Mouse (Mus musculus) megakaryocyte, embryonic 14.5 days (primary cell): ENCODE data around the gene Ak6. TPM values are rescaled to one million over a fixed set of nuclear protein-coding genes. Genes with fewer than 3 reads are reported as not detected.
A peak's percentile ranks its signal among the peaks of the same experiment; 100 is the strongest.

ENCODE experiments used
- H3K27me3 ChIP-seq: replicated peaks from 2 replicates; pipeline ENCODE3; 2012; ENCODE audit warnings: inconsistent platforms
- H3K36me3 ChIP-seq: replicated peaks from 2 replicates; pipeline ENCODE3; 2012; ENCODE audit warnings: low read length, inconsistent platforms, mixed read lengths
- H3K4me1 ChIP-seq: 2 replicates; pipeline ENCODE4 v1.6.1; 2012; ENCODE audit warnings: inconsistent platforms
- H3K4me3 ChIP-seq: replicated peaks from 2 replicates; pipeline ENCODE3; 2012; ENCODE audit warnings: moderate library complexity, mild to moderate bottlenecking, inconsistent platforms
- H3K9me3 ChIP-seq: 2 replicates; pipeline ENCODE4 v1.6.1; 2012; ENCODE audit warnings: inconsistent platforms
- FLI1 ChIP-seq: IDR thresholded peaks from 2 replicates; pipeline ENCODE4 v1.6.1; 2012; ENCODE audit warnings: low read length, inconsistent platforms, mixed read lengths
- GATA1 ChIP-seq: IDR thresholded peaks from 3 replicates; pipeline ENCODE4 v1.6.1; 2012; ENCODE audit warnings: mixed read lengths, low read length, inconsistent platforms, borderline replicate concordance
- polyA plus RNA-seq: library from polyadenylated mRNA; stranded (reverse); fragments of >175 nt; gene quantifications from 2 replicates; pipeline ENCODE4 v1.2.3, GENCODE M21; 2012; ENCODE audit warnings: low replicate concordance; ENCODE audit not compliant: insufficient read depth

The Ak6 gene
- polyA plus RNA-seq = 1.8 and 21.1 TPM in 2 replicates

- Histone ChIP-seq H3K27me3 (no peaks in the 10 kb centered on the region), H3K4me1 (peaks cover 17% of the 10 kb centered on the region), H3K4me3 (peak within 1 kb of the TSS; percentile 100), H3K36me3 (peaks cover 39% of the 10 kb centered on the region), H3K9me3 (no peaks in the 10 kb centered on the region)
- TF ChIP-seq GATA1 (no peak), FLI1 (0 out of 2 replicates have a peak, but pooled peaks have one; percentile 6)
Measured at GRCm38 (mm10) chr13:100650550-100651438, at the start of gene Ak6, which contains the start of gene Rad17. Gene Ak6, plus strand, starts transcription at chr13:100650979. Gene Rad17, minus strand, starts transcription at chr13:100651051.

GRCm38 (mm10) chr13:100601034-100601433, 49.7 kb upstream of the Ak6 start:
- no peaks in the 10 kb centered on the region for H3K36me3 ChIP-seq
- H3K9me3 ChIP-seq = no peaks in the 10 kb centered on the region
- no peaks in the 10 kb centered on the region for H3K4me1 ChIP-seq
- TF ChIP-seq GATA1 = no peak
- no peak for TF ChIP-seq FLI1
- H3K4me3 ChIP-seq = no peak overlapping the region
- no peaks in the 10 kb centered on the region for H3K27me3 ChIP-seq

- Histone ChIP-seq H3K4me3 (no peak overlapping the region), H3K9me3 (no peaks in the 10 kb centered on the region), H3K4me1 (no peaks in the 10 kb centered on the region), H3K36me3 (no peaks in the 10 kb centered on the region), H3K27me3 (no peaks in the 10 kb centered on the region)
- no peak for TF ChIP-seq FLI1
- no peak for TF ChIP-seq GATA1
Measured at GRCm38 (mm10) chr13:100602239-100602902, 48.4 kb upstream of the Ak6 start.

- H3K4me3 ChIP-seq = no peak overlapping the region
- no peaks in the 10 kb centered on the region for H3K27me3 ChIP-seq
- peaks cover 6% of the 10 kb centered on the region for H3K36me3 ChIP-seq
- H3K9me3 ChIP-seq = peaks cover 8% of the 10 kb centered on the region
- no peaks in the 10 kb centered on the region for H3K4me1 ChIP-seq
- no peak for TF ChIP-seq GATA1
- TF ChIP-seq FLI1 = no peak
Measured at GRCm38 (mm10) chr13:100603031-100603737, 47.6 kb upstream of the Ak6 start.

GRCm38 (mm10) chr13:100603738-100604095, 47.1 kb upstream of the Ak6 start:
- TF ChIP-seq GATA1 (no peak), FLI1 (no peak)
- peaks cover 8% of the 10 kb centered on the region for H3K9me3 ChIP-seq
- no peaks in the 10 kb centered on the region for H3K4me1 ChIP-seq
- peaks cover 6% of the 10 kb centered on the region for H3K36me3 ChIP-seq
- H3K27me3 ChIP-seq = no peaks in the 10 kb centered on the region
- no peak overlapping the region for H3K4me3 ChIP-seq

GRCm38 (mm10) chr13:100605845-100606244, 44.9 kb upstream of the Ak6 start:
- no peak overlapping the region for H3K4me3 ChIP-seq
- H3K27me3 ChIP-seq = no peaks in the 10 kb centered on the region
- H3K4me1 ChIP-seq = no peaks in the 10 kb centered on the region
- peaks cover 8% of the 10 kb centered on the region for H3K9me3 ChIP-seq
- no peak for TF ChIP-seq GATA1
- no peak for TF ChIP-seq FLI1
- peaks cover 6% of the 10 kb centered on the region for H3K36me3 ChIP-seq

GRCm38 (mm10) chr13:100607756-100608155, 43.0 kb upstream of the Ak6 start:
- Histone ChIP-seq H3K4me1 (peaks cover 4% of the 10 kb centered on the region; the same call in 1 of the 2 replicates), H3K36me3 (peaks cover 17% of the 10 kb centered on the region), H3K4me3 (no peak overlapping the region), H3K9me3 (peaks cover 8% of the 10 kb centered on the region), H3K27me3 (no peaks in the 10 kb centered on the region)
- TF ChIP-seq FLI1 (no peak), GATA1 (no peak)

- TF ChIP-seq GATA1 (no peak), FLI1 (no peak)
- Histone ChIP-seq H3K27me3 (no peaks in the 10 kb centered on the region), H3K36me3 (peaks cover 17% of the 10 kb centered on the region), H3K4me3 (no peak overlapping the region), H3K9me3 (peaks cover 8% of the 10 kb centered on the region), H3K4me1 (peaks cover 10% of the 10 kb centered on the region)
Measured at GRCm38 (mm10) chr13:100611266-100611665, 39.5 kb upstream of the Ak6 start.

- peaks cover 19% of the 10 kb centered on the region for H3K36me3 ChIP-seq
- no peaks in the 10 kb centered on the region for H3K27me3 ChIP-seq
- no peak overlapping the region for H3K4me3 ChIP-seq
- H3K9me3 ChIP-seq = peaks cover 8% of the 10 kb centered on the region
- no peak for TF ChIP-seq GATA1
- no peak for TF ChIP-seq FLI1
- H3K4me1 ChIP-seq = peaks cover 20% of the 10 kb centered on the region
Measured at GRCm38 (mm10) chr13:100612251-100612650, 38.5 kb upstream of the Ak6 start.

- Histone ChIP-seq H3K9me3 (peaks cover 3% of the 10 kb centered on the region), H3K4me1 (peaks cover 25% of the 10 kb centered on the region), H3K36me3 (peaks cover 20% of the 10 kb centered on the region), H3K27me3 (no peaks in the 10 kb centered on the region), H3K4me3 (no peak overlapping the region)
- no peak for TF ChIP-seq GATA1
- TF ChIP-seq FLI1 = no peak
Measured at GRCm38 (mm10) chr13:100612903-100613302, 37.9 kb upstream of the Ak6 start.
